14 mouse cellular contexts compared by ENCODE assay signal in genomic region chr1:86233808-86234207, GRCm38 (mm10).
DNase-seq lines count a peak whose midpoint lies in the region; ATAC-seq and TF ChIP-seq lines count a peak whose summit lies in the region.
"Had no signal": no experiment of that assay in that cellular context is flagged by ENCODE, and none has a peak within 500 bp of the region (broad histone marks: within the 10 kb centered on the region; RNA-seq: fewer than 3 reads in every experiment).

No protein-coding gene starts in this region.

- TF ChIP-seq CTCF in liver, adult 2 months (IDR thresholded peaks at IDR 0.05; ENCODE audit: low read depth, low read length): no peak
- TF ChIP-seq CTCF in MEL (IDR thresholded peaks at IDR 0.05 in 2 of 3, conservative IDR thresholded peaks at IDR 0.05 in 1 of 3; ENCODE audit: control insufficient read depth in 1 of 3, insufficient read depth in 1 of 3, low read depth in 2 of 3, low read length in 3 of 3, poor library complexity in 1 of 3, severe bottlenecking in 1 of 3): no peak

- no peaks in the 10 kb centered on the region for H3K27me3 ChIP-seq in liver, adult 2 months (ENCODE audit: control insufficient read depth, insufficient read depth, low read length)
- no peaks in the 10 kb centered on the region for H3K27me3 ChIP-seq in liver, embryonic 11.5 days (replicated peaks; ENCODE audit: control insufficient read depth, insufficient read depth, low read length)
- H3K27me3 ChIP-seq in MEL (ENCODE audit: control insufficient read depth in 1 of 2, insufficient read depth in 2 of 2, low read length in 2 of 2): no peaks in the 10 kb centered on the region
- no peaks in the 10 kb centered on the region for H3K27me3 ChIP-seq in heart, embryonic 10.5 days (ENCODE audit: insufficient read depth, poor library complexity, severe bottlenecking)
- H3K27me3 ChIP-seq: limb, embryonic 13.5 days; midbrain, embryonic 12.5 days had no signal

- no peaks in the 10 kb centered on the region for H3K4me1 ChIP-seq in liver, adult 2 months (ENCODE audit: control insufficient read depth, insufficient read depth, low read length)
- H3K4me1 ChIP-seq in liver, embryonic 11.5 days (replicated peaks; ENCODE audit: control insufficient read depth, insufficient read depth, low read length): peaks cover 8% of the 10 kb centered on the region; the same call in 1 of the 2 replicates
- H3K4me1 ChIP-seq in MEL (ENCODE audit: control insufficient read depth in 1 of 2, insufficient read depth in 2 of 2, low read length in 2 of 2): peaks cover 9 to 16% of the 10 kb centered on the region in 2 experiments
- peaks cover 29% of the 10 kb centered on the region for H3K4me1 ChIP-seq in heart, embryonic 10.5 days
- H3K4me1 ChIP-seq: midbrain, embryonic 12.5 days had no signal

- H3K36me3 ChIP-seq in liver, adult 2 months (ENCODE audit: control insufficient read depth, insufficient read depth, low read length): no peaks in the 10 kb centered on the region
- no peaks in the 10 kb centered on the region for H3K36me3 ChIP-seq in liver, embryonic 11.5 days (ENCODE audit: control insufficient read depth, insufficient read depth, low read length)
- H3K36me3 ChIP-seq in MEL (ENCODE audit: control insufficient read depth in 1 of 2, insufficient read depth in 2 of 2, low read length in 2 of 2): peaks cover 0 to 15% of the 10 kb centered on the region in 2 experiments; a peak in 2 of 4 replicates
- no peaks in the 10 kb centered on the region for H3K36me3 ChIP-seq in heart, embryonic 10.5 days
- H3K36me3 ChIP-seq: hindbrain, embryonic 10.5 days; midbrain, embryonic 12.5 days had no signal

- no peak for ATAC-seq in liver, embryonic 11.5 days (replicated peaks; ENCODE audit: low FRiP score)
- peak; percentile 88 for ATAC-seq in granulocyte monocyte progenitor cell, adult 5-6 weeks (replicated peaks; ENCODE audit: poor library complexity, severe bottlenecking)
- peak; percentile 76 for ATAC-seq in neutrophil, adult 5-6 weeks (ENCODE audit: extremely low read depth, insufficient number of reproducible peaks, low FRiP score, poor library complexity, severe bottlenecking)
- ATAC-seq: forebrain, embryonic 14.5 days; intestine, postnatal 0 days had no signal

- H3K9ac ChIP-seq in liver, adult 2 months (ENCODE audit: low read depth, low read length): no peak overlapping the region
- H3K9ac ChIP-seq in liver, embryonic 11.5 days (ENCODE audit: low read depth, low read length): no peak overlapping the region
- H3K9ac ChIP-seq in MEL (ENCODE audit: control insufficient read depth, low read depth, low read length, poor library complexity, severe bottlenecking): peak overlapping the region; percentile 37; the same call in 1 of the 2 replicates
- H3K9ac ChIP-seq: limb, embryonic 13.5 days; midbrain, embryonic 12.5 days had no signal

- WGBS in liver, adult 2 months: 73% methylated on average over 4 of the region's 4 CpGs
- 34% methylated on average over 4 of the region's 4 CpGs for WGBS in liver, embryonic 11.5 days
- WGBS in heart, embryonic 10.5 days: 47% methylated on average over 4 of the region's 4 CpGs

- H3K4me2 ChIP-seq in liver, embryonic 11.5 days: no peak overlapping the region
- H3K4me2 ChIP-seq: limb, embryonic 13.5 days; midbrain, embryonic 12.5 days had no signal

- H3K9me3 ChIP-seq in liver, embryonic 11.5 days (ENCODE audit: control insufficient read depth, low read length): no peaks in the 10 kb centered on the region
- no peaks in the 10 kb centered on the region for H3K9me3 ChIP-seq in MEL (replicated peaks; ENCODE audit: insufficient read depth, low read length)
- no peaks in the 10 kb centered on the region for H3K9me3 ChIP-seq in heart, embryonic 10.5 days
- H3K9me3 ChIP-seq: hindbrain, embryonic 10.5 days; limb, embryonic 13.5 days; midbrain, embryonic 12.5 days had no signal

- peak; percentile 39 to 67; a peak in 3 of 4 replicates for TF ChIP-seq EP300 in MEL (IDR thresholded peaks at IDR 0.05; ENCODE audit: low read depth in 1 of 2, low read length in 2 of 2)

- no peak overlapping the region for H3K4me3 ChIP-seq in liver, adult 2 months (ENCODE audit: insufficient read depth, low read depth, low read length)
- no peak overlapping the region for H3K4me3 ChIP-seq in liver, embryonic 11.5 days (ENCODE audit: low read depth, low read length)
- H3K4me3 ChIP-seq in MEL (ENCODE audit: control insufficient read depth in 1 of 2, insufficient read depth in 1 of 2, low read depth in 2 of 2, low read length in 2 of 2): no peak overlapping the region
- no peak overlapping the region for H3K4me3 ChIP-seq in heart, embryonic 10.5 days
- H3K4me3 ChIP-seq: hindbrain, embryonic 10.5 days; limb, embryonic 13.5 days; midbrain, embryonic 12.5 days had no signal

- TF ChIP-seq POLR2A in liver, adult 2 months (IDR thresholded peaks at IDR 0.05; ENCODE audit: extremely low read depth, insufficient read depth, low read length): no peak
- TF ChIP-seq POLR2A in MEL (IDR thresholded peaks at IDR 0.05; ENCODE audit: control insufficient read depth in 1 of 2, insufficient read depth in 1 of 2, low read depth in 1 of 2, low read length in 2 of 2, poor library complexity in 1 of 2): no peak

- TF ChIP-seq RAD21 in MEL (IDR thresholded peaks at IDR 0.05; ENCODE audit: low read depth, low read length): no peak

- DNase-seq in liver, adult 2 months (ENCODE audit: extremely low read depth, low read depth, low spot score): peak; percentile 6
- DNase-seq in liver, embryonic 11.5 days (ENCODE audit: low spot score): no peak
- DNase-seq in MEL (ENCODE audit: low read depth, low spot score): peak; percentile 91
- no peak for DNase-seq in frontal cortex, postnatal 14 days (ENCODE audit: low spot score in 2 of 2)
- no peak for DNase-seq in heart, embryonic 10.5 days (ENCODE audit: low spot score)
- DNase-seq in left cerebral cortex, adult 11 months (ENCODE audit: low spot score): no peak
- DNase-seq: gastrocnemius, postnatal 36 days had no signal

- no peaks in the 10 kb centered on the region for H3K79me2 ChIP-seq in liver, adult 2 months (ENCODE audit: control insufficient read depth, insufficient read depth, low read length)
- no peaks in the 10 kb centered on the region for H3K79me2 ChIP-seq in MEL (ENCODE audit: control insufficient read depth, insufficient read depth, low read length, poor library complexity)

- H3K27ac ChIP-seq in liver, adult 2 months (replicated peaks; ENCODE audit: insufficient read depth, low read depth, low read length): no peak overlapping the region
- H3K27ac ChIP-seq in liver, embryonic 11.5 days (ENCODE audit: low read depth, low read length): no peak overlapping the region
- H3K27ac ChIP-seq in MEL (ENCODE audit: control insufficient read depth, low read depth, low read length): peak overlapping the region; percentile 52; the same call in 1 of the 2 replicates
- no peak overlapping the region; the same call in 1 of the 2 replicates for H3K27ac ChIP-seq in heart, embryonic 10.5 days
- H3K27ac ChIP-seq: hindbrain, embryonic 10.5 days; limb, embryonic 13.5 days; midbrain, embryonic 12.5 days had no signal

TF ChIP-seq in MEL, 35 proteins besides CTCF, POLR2A, EP300 and RAD21 (continues in another document):
- TF ChIP-seq CHD2 (IDR thresholded peaks at IDR 0.05; ENCODE audit: low read length) (no peak), KAT2A (conservative IDR thresholded peaks at IDR 0.05; ENCODE audit: low read depth, low read length) (no peak), MAFK (IDR thresholded peaks at IDR 0.05; ENCODE audit: borderline replicate concordance, low read depth, low read length) (no peak), TAL1 (IDR thresholded peaks at IDR 0.05; ENCODE audit: low read length) (peak; percentile 56), ZMIZ1 (IDR thresholded peaks at IDR 0.05; ENCODE audit: low read depth, low read length) (no peak), RCOR1 (IDR thresholded peaks at IDR 0.05; ENCODE audit: low read depth, low read length) (0 out of 2 replicates have a peak, but pooled peaks have one; percentile 41), JUND (IDR thresholded peaks at IDR 0.05; ENCODE audit: low read depth, low read length) (no peak), MAZ (IDR thresholded peaks at IDR 0.05; ENCODE audit: low read depth, low read length) (no peak), MXI1 (IDR thresholded peaks at IDR 0.05; ENCODE audit: low read depth, low read length) (no peak), POLR2AphosphoS2 (IDR thresholded peaks at IDR 0.05; ENCODE audit: low read length) (no peak), USF2 (IDR thresholded peaks at IDR 0.05; ENCODE audit: borderline replicate concordance in 1 of 2, insufficient read depth in 1 of 2, low read depth in 1 of 2, low read length in 2 of 2) (no peak), ELF1 (IDR thresholded peaks at IDR 0.05; ENCODE audit: low read depth, low read length) (no peak), MYC (IDR thresholded peaks at IDR 0.05; ENCODE audit: low read depth, low read length) (peak; percentile 44; the same call in 1 of the 2 replicates), TCF12 (IDR thresholded peaks at IDR 0.05; ENCODE audit: low read depth, low read length) (no peak), USF1 (IDR thresholded peaks at IDR 0.05; ENCODE audit: low read depth, low read length) (no peak), HCFC1 (IDR thresholded peaks at IDR 0.05; ENCODE audit: low read depth, low read length) (no peak), UBTF (IDR thresholded peaks at IDR 0.05; ENCODE audit: borderline replicate concordance, insufficient read depth, low read depth, low read length) (no peak), POLR2AphosphoS5 (IDR thresholded peaks at IDR 0.05; ENCODE audit: borderline replicate concordance, low read depth, low read length) (no peak), SMC3 (IDR thresholded peaks at IDR 0.05; ENCODE audit: low read depth, low read length) (0 out of 2 replicates have a peak, but pooled peaks have one; percentile 15), BHLHE40 (IDR thresholded peaks at IDR 0.05; ENCODE audit: borderline replicate concordance, low read depth, low read length) (no peak), ETS1 (IDR thresholded peaks at IDR 0.05; ENCODE audit: low read depth, low read length) (no peak), MEF2A (IDR thresholded peaks at IDR 0.05; ENCODE audit: extremely low read depth, insufficient replicate concordance, low read depth, low read length, poor library complexity, severe bottlenecking) (no peak), NRF1 (IDR thresholded peaks at IDR 0.05; ENCODE audit: insufficient read depth, low read depth, low read length, poor library complexity, severe bottlenecking) (no peak), TBP (IDR thresholded peaks at IDR 0.05; ENCODE audit: low read depth, low read length) (no peak), CHD1 (IDR thresholded peaks at IDR 0.05; ENCODE audit: low read depth, low read length) (no peak), ZKSCAN1 (IDR thresholded peaks at IDR 0.05; ENCODE audit: low read depth, low read length) (no peak), E2F4 (IDR thresholded peaks at IDR 0.05; ENCODE audit: borderline replicate concordance, low read depth, low read length) (no peak), MYB (IDR thresholded peaks at IDR 0.05; ENCODE audit: low read depth, low read length) (no peak), NELFE (IDR thresholded peaks at IDR 0.05; ENCODE audit: low read depth, low read length) (no peak)

Comparison
In these comparisons a context has a peak if more than half of its experiments do, and no peak if none do; other contexts are left out.
1. DNase-seq: peak in liver, adult 2 months (single experiment) and MEL (single experiment); none in liver, embryonic 11.5 days (single experiment), frontal cortex, postnatal 14 days (0 of 2), heart, embryonic 10.5 days (single experiment) and left cerebral cortex, adult 11 months (single experiment).